Mouse (Mus musculus): ENCODE results near the gene Map3k5. TPM values are rescaled to one million over a fixed set of nuclear protein-coding genes. Genes with fewer than 3 reads are reported as not detected.
A peak's percentile ranks its signal among the peaks of the same experiment; 100 is the strongest.

Map3k5 gene
- polyA plus RNA-seq, 1 experiment: 11.3 TPM

GRCm38 (mm10) chr10:20119504-20120425 lies 185.5 kb downstream of the Map3k5 start:
- no peak overlapping the region for H3K4me3 ChIP-seq (ENCODE audit: insufficient read depth, low read depth, low read length)
- H3K4me1 ChIP-seq (ENCODE audit: control insufficient read depth, insufficient read depth, low read length): peaks cover 7% of the 10 kb centered on the region
- no peaks in the 10 kb centered on the region; the same call in none of the 2 replicates for H3K36me3 ChIP-seq (ENCODE audit: control insufficient read depth, insufficient read depth, low read length)
- H3K27ac ChIP-seq (ENCODE audit: insufficient read depth, low read depth, low read length): no peak overlapping the region
- H3K27me3 ChIP-seq (replicated peaks; ENCODE audit: control insufficient read depth, insufficient read depth, low read length): no peaks in the 10 kb centered on the region
- DNase-seq: peak; percentile 58
- no peak for TF ChIP-seq CTCF (conservative IDR thresholded peaks at IDR 0.05; ENCODE audit: insufficient read depth, insufficient read length, low read depth, low read length)
- TF ChIP-seq POLR2A (IDR thresholded peaks at IDR 0.05; ENCODE audit: low read depth, low read length): no peak
- WGBS: 82% methylated on average over 15 of the region's 15 CpGs

- Histone ChIP-seq H3K4me3 (ENCODE audit: insufficient read depth, low read depth, low read length) (no peak overlapping the region), H3K27ac (ENCODE audit: insufficient read depth, low read depth, low read length) (no peak overlapping the region), H3K27me3 (replicated peaks; ENCODE audit: control insufficient read depth, insufficient read depth, low read length) (no peaks in the 10 kb centered on the region), H3K36me3 (ENCODE audit: control insufficient read depth, insufficient read depth, low read length) (peaks cover 2% of the 10 kb centered on the region), H3K4me1 (ENCODE audit: control insufficient read depth, insufficient read depth, low read length) (peaks cover 7% of the 10 kb centered on the region)
- DNase-seq: no peak
- TF ChIP-seq CTCF (conservative IDR thresholded peaks at IDR 0.05; ENCODE audit: insufficient read depth, insufficient read length, low read depth, low read length): no peak
- TF ChIP-seq POLR2A (IDR thresholded peaks at IDR 0.05; ENCODE audit: low read depth, low read length): no peak
- WGBS: 90% methylated on average over 4 of the region's 4 CpGs
Observed at GRCm38 (mm10) chr10:20121981-20122380, 187.7 kb downstream of the Map3k5 start.

GRCm38 (mm10) chr10:20123401-20123800 lies 189.1 kb downstream of the Map3k5 start:
- TF ChIP-seq CTCF (conservative IDR thresholded peaks at IDR 0.05; ENCODE audit: insufficient read depth, insufficient read length, low read depth, low read length): no peak
- no peak for TF ChIP-seq POLR2A (IDR thresholded peaks at IDR 0.05; ENCODE audit: low read depth, low read length)
- no peaks in the 10 kb centered on the region for H3K27me3 ChIP-seq (replicated peaks; ENCODE audit: control insufficient read depth, insufficient read depth, low read length)
- WGBS: 45% methylated on average over 9 of the region's 9 CpGs
- H3K4me3 ChIP-seq (ENCODE audit: insufficient read depth, low read depth, low read length): no peak overlapping the region
- peaks cover 3% of the 10 kb centered on the region for H3K36me3 ChIP-seq (ENCODE audit: control insufficient read depth, insufficient read depth, low read length)
- peaks cover 7% of the 10 kb centered on the region for H3K4me1 ChIP-seq (ENCODE audit: control insufficient read depth, insufficient read depth, low read length)
- no peak overlapping the region for H3K27ac ChIP-seq (ENCODE audit: insufficient read depth, low read depth, low read length)
- DNase-seq: peak; percentile 54

- 68% methylated on average over 12 of the region's 12 CpGs for WGBS
Observed at GRCm38 (mm10) chr10:20124576-20124975, 190.3 kb downstream of the Map3k5 start.

GRCm38 (mm10) chr10:20125226-20125625 lies 191.0 kb downstream of the Map3k5 start:
- Histone ChIP-seq H3K4me3 (ENCODE audit: insufficient read depth, low read depth, low read length) (no peak overlapping the region), H3K36me3 (ENCODE audit: control insufficient read depth, insufficient read depth, low read length) (peaks cover 3% of the 10 kb centered on the region), H3K4me1 (ENCODE audit: control insufficient read depth, insufficient read depth, low read length) (peaks cover 7% of the 10 kb centered on the region), H3K27ac (ENCODE audit: insufficient read depth, low read depth, low read length) (no peak overlapping the region), H3K27me3 (replicated peaks; ENCODE audit: control insufficient read depth, insufficient read depth, low read length) (no peaks in the 10 kb centered on the region)
- 41% methylated on average over 4 of the region's 4 CpGs for WGBS
- peak; percentile 77 for DNase-seq
- no peak for TF ChIP-seq POLR2A (IDR thresholded peaks at IDR 0.05; ENCODE audit: low read depth, low read length)
- peak; percentile 65 for TF ChIP-seq CTCF (conservative IDR thresholded peaks at IDR 0.05; ENCODE audit: insufficient read depth, insufficient read length, low read depth, low read length)

More at GRCm38 (mm10) chr10:20124576-20124975, 190.3 kb downstream of the Map3k5 start:
- Histone ChIP-seq H3K4me3 (ENCODE audit: insufficient read depth, low read depth, low read length) (no peak overlapping the region), H3K27ac (ENCODE audit: insufficient read depth, low read depth, low read length) (no peak overlapping the region), H3K27me3 (replicated peaks; ENCODE audit: control insufficient read depth, insufficient read depth, low read length) (no peaks in the 10 kb centered on the region), H3K36me3 (ENCODE audit: control insufficient read depth, insufficient read depth, low read length) (peaks cover 3% of the 10 kb centered on the region), H3K4me1 (ENCODE audit: control insufficient read depth, insufficient read depth, low read length) (peaks cover 7% of the 10 kb centered on the region)
- TF ChIP-seq POLR2A (IDR thresholded peaks at IDR 0.05; ENCODE audit: low read depth, low read length) (no peak), CTCF (conservative IDR thresholded peaks at IDR 0.05; ENCODE audit: insufficient read depth, insufficient read length, low read depth, low read length) (no peak)
- DNase-seq: peak; percentile 59

- H3K27ac ChIP-seq (ENCODE audit: insufficient read depth, low read depth, low read length): no peak overlapping the region
Observed at GRCm38 (mm10) chr10:20132933-20133652, 198.8 kb downstream of the Map3k5 start.

More at GRCm38 (mm10) chr10:20132933-20133652, 198.8 kb downstream of the Map3k5 start:
- WGBS: 56% methylated on average over 12 of the region's 12 CpGs
- DNase-seq: no peak
- no peaks in the 10 kb centered on the region for H3K27me3 ChIP-seq (replicated peaks; ENCODE audit: control insufficient read depth, insufficient read depth, low read length)
- peaks cover 3% of the 10 kb centered on the region for H3K36me3 ChIP-seq (ENCODE audit: control insufficient read depth, insufficient read depth, low read length)
- no peak overlapping the region for H3K4me3 ChIP-seq (ENCODE audit: insufficient read depth, low read depth, low read length)
- TF ChIP-seq POLR2A (IDR thresholded peaks at IDR 0.05; ENCODE audit: low read depth, low read length) (no peak), CTCF (conservative IDR thresholded peaks at IDR 0.05; ENCODE audit: insufficient read depth, insufficient read length, low read depth, low read length) (no peak)
- H3K4me1 ChIP-seq (ENCODE audit: control insufficient read depth, insufficient read depth, low read length): no peaks in the 10 kb centered on the region
